Comparison of ENCODE assay signal across 26 mouse cellular contexts in genomic region chr2:112816976-112817375, GRCm38 (mm10).
DNase-seq lines count a peak whose midpoint lies in the region; ATAC-seq and TF ChIP-seq lines count a peak whose summit lies in the region.
"Had no signal": no experiment of that assay in that cellular context is flagged by ENCODE, and none has a peak within 500 bp of the region (broad histone marks: within the 10 kb centered on the region; RNA-seq: fewer than 3 reads in every experiment).

No protein-coding gene starts in this region.

- no peaks in the 10 kb centered on the region for H3K4me1 ChIP-seq in embryonic facial prominence, embryonic 14.5 days (ENCODE audit: control insufficient read depth, insufficient read depth, low read length)
- no peaks in the 10 kb centered on the region for H3K4me1 ChIP-seq in embryonic facial prominence, embryonic 10.5 days
- H3K4me1 ChIP-seq in kidney, postnatal 0 days (replicated peaks; ENCODE audit: insufficient read depth, low read length) = no peaks in the 10 kb centered on the region
- H3K4me1 ChIP-seq in kidney, adult 2 months (ENCODE audit: control insufficient read depth, insufficient read depth, low read length) = no peaks in the 10 kb centered on the region
- no peaks in the 10 kb centered on the region for H3K4me1 ChIP-seq in hindbrain, postnatal 0 days (ENCODE audit: insufficient read depth, low read length)
- H3K4me1 ChIP-seq: embryonic facial prominence, embryonic 12.5 days; heart, embryonic 12.5 days; heart, embryonic 15.5 days had no signal

- intact Hi-C loops in left cerebral cortex, postnatal 25 days (cut with DNase I) = no loop called here

- H3K9me3 ChIP-seq in embryonic facial prominence, embryonic 14.5 days (ENCODE audit: control insufficient read depth, low read length) = no peaks in the 10 kb centered on the region
- H3K9me3 ChIP-seq in embryonic facial prominence, embryonic 10.5 days = no peaks in the 10 kb centered on the region
- H3K9me3 ChIP-seq in kidney, postnatal 0 days (replicated peaks; ENCODE audit: low read length) = no peaks in the 10 kb centered on the region
- no peaks in the 10 kb centered on the region for H3K9me3 ChIP-seq in hindbrain, postnatal 0 days (ENCODE audit: low read length)
- H3K9me3 ChIP-seq: embryonic facial prominence, embryonic 12.5 days; heart, embryonic 12.5 days; heart, embryonic 15.5 days had no signal

- no peak overlapping the region for H3K4me2 ChIP-seq in embryonic facial prominence, embryonic 14.5 days (ENCODE audit: low read depth, low read length)
- H3K4me2 ChIP-seq in kidney, postnatal 0 days (ENCODE audit: low read length) = no peak overlapping the region
- no peak overlapping the region for H3K4me2 ChIP-seq in hindbrain, postnatal 0 days (ENCODE audit: low read depth, low read length)
- H3K4me2 ChIP-seq: embryonic facial prominence, embryonic 12.5 days; heart, embryonic 12.5 days; heart, embryonic 15.5 days; hindbrain, embryonic 14.5 days had no signal

- DNase-seq in embryonic facial prominence, embryonic 14.5 days (ENCODE audit: low spot score) = peak; percentile 12
- DNase-seq in embryonic facial prominence, embryonic 10.5 days (ENCODE audit: low spot score) = no peak
- peak; percentile 20 for DNase-seq in kidney, postnatal 0 days (ENCODE audit: low spot score)
- no peak for DNase-seq in kidney, adult 2 months
- DNase-seq in ZHBTc4 (ENCODE audit: low read depth, low spot score) = peak; percentile 34
- no peak for DNase-seq in hindbrain, postnatal 0 days (ENCODE audit: low spot score)
- no peak for DNase-seq in left cerebral cortex, postnatal 25 days (ENCODE audit: low spot score in 2 of 2)
- no peak for DNase-seq in lung, postnatal 25 days (ENCODE audit: low spot score)
- DNase-seq: adrenal gland, adult 2 months; adrenal gland, postnatal 14 days; cerebellum, adult 18-20 months; cerebellum, adult 9-10 months; cerebellum, postnatal 14 days; forebrain, postnatal 0 days; gastrocnemius, adult 2 months; gastrocnemius, postnatal 14 days; heart, adult 18-20 months; heart, postnatal 10 days; heart, postnatal 4 days had no signal

- no peak overlapping the region for H3K27ac ChIP-seq in embryonic facial prominence, embryonic 14.5 days (replicated peaks; ENCODE audit: low read depth, low read length)
- no peak overlapping the region for H3K27ac ChIP-seq in embryonic facial prominence, embryonic 10.5 days (replicated peaks)
- H3K27ac ChIP-seq in kidney, postnatal 0 days = no peak overlapping the region
- no peak overlapping the region for H3K27ac ChIP-seq in kidney, adult 2 months (ENCODE audit: insufficient read depth, low read depth, low read length)
- H3K27ac ChIP-seq in hindbrain, postnatal 0 days = no peak overlapping the region
- H3K27ac ChIP-seq: embryonic facial prominence, embryonic 12.5 days; gastrocnemius, adult 2 months; heart, embryonic 15.5 days; hindbrain, embryonic 14.5 days had no signal

- WGBS in embryonic facial prominence, embryonic 14.5 days = 51% methylated on average over 3 of the region's 3 CpGs
- WGBS in embryonic facial prominence, embryonic 10.5 days = 52% methylated on average over 3 of the region's 3 CpGs
- 11% methylated on average over 3 of the region's 3 CpGs for WGBS in kidney, postnatal 0 days
- WGBS in kidney, adult 2 months = 29% methylated on average over 3 of the region's 3 CpGs
- WGBS in hindbrain, postnatal 0 days = 64% methylated on average over 3 of the region's 3 CpGs

- H3K4me3 ChIP-seq in embryonic facial prominence, embryonic 14.5 days (ENCODE audit: low read depth, low read length) = no peak overlapping the region
- H3K4me3 ChIP-seq in embryonic facial prominence, embryonic 10.5 days = no peak overlapping the region
- no peak overlapping the region for H3K4me3 ChIP-seq in kidney, postnatal 0 days (replicated peaks; ENCODE audit: low read depth, low read length)
- H3K4me3 ChIP-seq in kidney, adult 2 months (ENCODE audit: insufficient read depth, low read depth, low read length) = no peak overlapping the region
- no peak overlapping the region for H3K4me3 ChIP-seq in hindbrain, postnatal 0 days (ENCODE audit: low read length)
- H3K4me3 ChIP-seq: embryonic facial prominence, embryonic 12.5 days; erythroblast, embryonic 14.5 days; gastrocnemius, adult 2 months; heart, embryonic 12.5 days; heart, embryonic 15.5 days had no signal

- no peaks in the 10 kb centered on the region for H3K36me3 ChIP-seq in embryonic facial prominence, embryonic 14.5 days (ENCODE audit: control insufficient read depth, insufficient read depth, low read length)
- no peaks in the 10 kb centered on the region for H3K36me3 ChIP-seq in embryonic facial prominence, embryonic 10.5 days (replicated peaks)
- no peaks in the 10 kb centered on the region for H3K36me3 ChIP-seq in kidney, postnatal 0 days (ENCODE audit: insufficient read depth, low read length)
- no peaks in the 10 kb centered on the region for H3K36me3 ChIP-seq in kidney, adult 2 months (ENCODE audit: control insufficient read depth, insufficient read depth, low read length)
- no peaks in the 10 kb centered on the region for H3K36me3 ChIP-seq in hindbrain, postnatal 0 days (ENCODE audit: insufficient read depth, low read length)
- H3K36me3 ChIP-seq: embryonic facial prominence, embryonic 12.5 days; heart, embryonic 12.5 days; heart, embryonic 15.5 days had no signal

- TF ChIP-seq POLR2A in kidney, adult 2 months (IDR thresholded peaks at IDR 0.05; ENCODE audit: low read depth, low read length) = no peak

- no peaks in the 10 kb centered on the region for H3K27me3 ChIP-seq in embryonic facial prominence, embryonic 14.5 days (replicated peaks; ENCODE audit: control insufficient read depth, insufficient read depth, low read length)
- no peaks in the 10 kb centered on the region for H3K27me3 ChIP-seq in embryonic facial prominence, embryonic 10.5 days (replicated peaks; ENCODE audit: low read depth, poor library complexity, severe bottlenecking)
- no peaks in the 10 kb centered on the region for H3K27me3 ChIP-seq in kidney, postnatal 0 days (ENCODE audit: insufficient read depth, low read length)
- no peaks in the 10 kb centered on the region for H3K27me3 ChIP-seq in kidney, adult 2 months (replicated peaks; ENCODE audit: control insufficient read depth, insufficient read depth, low read length)
- H3K27me3 ChIP-seq in hindbrain, postnatal 0 days (ENCODE audit: insufficient read depth, low read length) = no peaks in the 10 kb centered on the region
- H3K27me3 ChIP-seq: embryonic facial prominence, embryonic 12.5 days; heart, embryonic 12.5 days; heart, embryonic 15.5 days had no signal

- no peak for ATAC-seq in embryonic facial prominence, embryonic 14.5 days (ENCODE audit: low read depth)
- ATAC-seq in kidney, postnatal 0 days (replicated peaks; ENCODE audit: low FRiP score, low read depth) = no peak
- no peak for ATAC-seq in hindbrain, postnatal 0 days
- ATAC-seq: forebrain, embryonic 14.5 days; forebrain, postnatal 0 days; intestine, postnatal 0 days had no signal

- TF ChIP-seq CTCF in kidney, postnatal 0 days (IDR thresholded peaks at IDR 0.05; ENCODE audit: low read depth) = no peak
- no peak for TF ChIP-seq CTCF in kidney, adult 2 months (conservative IDR thresholded peaks at IDR 0.05; ENCODE audit: insufficient read depth, insufficient read length, low read depth, low read length)
- no peak for TF ChIP-seq CTCF in hindbrain, postnatal 0 days (IDR thresholded peaks at IDR 0.05; ENCODE audit: low read depth)

- no peak overlapping the region for H3K9ac ChIP-seq in embryonic facial prominence, embryonic 14.5 days (ENCODE audit: low read depth, low read length)
- H3K9ac ChIP-seq in kidney, postnatal 0 days (ENCODE audit: low read depth, low read length) = no peak overlapping the region
- H3K9ac ChIP-seq in hindbrain, postnatal 0 days (replicated peaks; ENCODE audit: low read length) = no peak overlapping the region
- H3K9ac ChIP-seq: embryonic facial prominence, embryonic 12.5 days; forebrain, postnatal 0 days; heart, embryonic 12.5 days; heart, embryonic 15.5 days; hindbrain, embryonic 14.5 days had no signal

Comparison
In these comparisons a context has a peak if more than half of its experiments do, and no peak if none do; other contexts are left out.
1. DNase-seq: peak in embryonic facial prominence, embryonic 14.5 days (single experiment), kidney, postnatal 0 days (single experiment) and ZHBTc4 (single experiment); none in embryonic facial prominence, embryonic 10.5 days (single experiment), kidney, adult 2 months (single experiment), hindbrain, postnatal 0 days (single experiment), left cerebral cortex, postnatal 25 days (0 of 2) and lung, postnatal 25 days (single experiment).